Mouse (Mus musculus): ENCODE measurements at regions not wholly inside any gene's neighbourhood (a gene's known extent, or its start where the extent isn't known, plus 50 kb on each side); places are given as distances from the start of the nearest gene placed in this dataset.

- no peak for ATAC-seq (replicated peaks; ENCODE audit: poor library complexity, severe bottlenecking)
Measured at GRCm38 (mm10) chr12:110021690-110022089, 257.2 kb upstream of the Dio3 start.

- no peak for ATAC-seq (replicated peaks; ENCODE audit: poor library complexity, severe bottlenecking)
Measured at GRCm38 (mm10) chr12:110022631-110023030, 256.2 kb upstream of the Dio3 start.

- ATAC-seq (replicated peaks; ENCODE audit: poor library complexity, severe bottlenecking) = no peak
Measured at GRCm38 (mm10) chr12:110023192-110024101, 255.4 kb upstream of the Dio3 start.

- no peak for ATAC-seq (replicated peaks; ENCODE audit: poor library complexity, severe bottlenecking)
Measured at GRCm38 (mm10) chr12:110024295-110024694, 254.6 kb upstream of the Dio3 start.

GRCm38 (mm10) chr12:110025171-110025570, 253.7 kb upstream of the Dio3 start:
- no peak for ATAC-seq (replicated peaks; ENCODE audit: poor library complexity, severe bottlenecking)

GRCm38 (mm10) chr12:110026033-110026750, 252.7 kb upstream of the Dio3 start:
- no peak for ATAC-seq (replicated peaks; ENCODE audit: poor library complexity, severe bottlenecking)

GRCm38 (mm10) chr12:110027345-110027744, 251.5 kb upstream of the Dio3 start:
- ATAC-seq (replicated peaks; ENCODE audit: poor library complexity, severe bottlenecking) = no peak

GRCm38 (mm10) chr12:110027976-110028375, 250.9 kb upstream of the Dio3 start:
- ATAC-seq (replicated peaks; ENCODE audit: poor library complexity, severe bottlenecking) = no peak

GRCm38 (mm10) chr12:110028646-110029045, 250.2 kb upstream of the Dio3 start:
- ATAC-seq (replicated peaks; ENCODE audit: poor library complexity, severe bottlenecking) = no peak

GRCm38 (mm10) chr12:110031326-110031725, 247.5 kb upstream of the Dio3 start:
- peak; percentile 46; the same call in 1 of the 2 replicates for ATAC-seq (replicated peaks; ENCODE audit: poor library complexity, severe bottlenecking)

- ATAC-seq (replicated peaks; ENCODE audit: poor library complexity, severe bottlenecking) = no peak
Measured at GRCm38 (mm10) chr12:110035171-110035570, 243.7 kb upstream of the Dio3 start.

- ATAC-seq (replicated peaks; ENCODE audit: poor library complexity, severe bottlenecking) = no peak
Measured at GRCm38 (mm10) chr12:110040682-110041081, 238.2 kb upstream of the Dio3 start.

GRCm38 (mm10) chr12:110041782-110042181, 237.1 kb upstream of the Dio3 start:
- ATAC-seq (replicated peaks; ENCODE audit: poor library complexity, severe bottlenecking) = no peak

- ATAC-seq (replicated peaks; ENCODE audit: poor library complexity, severe bottlenecking) = no peak
Measured at GRCm38 (mm10) chr12:110044266-110044665, 234.6 kb upstream of the Dio3 start.

GRCm38 (mm10) chr12:110044721-110045120, 234.1 kb upstream of the Dio3 start:
- ATAC-seq (replicated peaks; ENCODE audit: poor library complexity, severe bottlenecking) = no peak

- no peak for ATAC-seq (replicated peaks; ENCODE audit: poor library complexity, severe bottlenecking)
Measured at GRCm38 (mm10) chr12:110045770-110046330, 233.0 kb upstream of the Dio3 start.

- no peak for ATAC-seq (replicated peaks; ENCODE audit: poor library complexity, severe bottlenecking)
Measured at GRCm38 (mm10) chr12:110046613-110047012, 232.3 kb upstream of the Dio3 start.

- ATAC-seq (replicated peaks; ENCODE audit: poor library complexity, severe bottlenecking) = no peak
Measured at GRCm38 (mm10) chr12:110047466-110048250, 231.2 kb upstream of the Dio3 start.

GRCm38 (mm10) chr12:110049154-110049736, 229.6 kb upstream of the Dio3 start:
- ATAC-seq (replicated peaks; ENCODE audit: poor library complexity, severe bottlenecking) = no peak

- ATAC-seq (replicated peaks; ENCODE audit: poor library complexity, severe bottlenecking) = peak; percentile 25
Measured at GRCm38 (mm10) chr12:110059321-110059720, 219.5 kb upstream of the Dio3 start.

All from granulocyte monocyte progenitor cell, adult 5-6 weeks (primary cell).